Mouse (Mus musculus) Muller cell, postnatal 12 days (primary cell): ENCODE results near the gene Vmn1r56.
"Not testable (repeated sequence)": the region's sequence is repeated elsewhere in the genome, so short reads cannot be mapped to it uniquely, and the experiment has no call there.

Experiments used
- DNase-seq: peaks from one replicate; pipeline ENCODE4 v3.0.0-alpha.2; 2015; ENCODE audit errors: inconsistent ontology term

Vmn1r56 gene

GRCm38 (mm10) chr7:5196647-5197046, at the start of gene Vmn1r56:
Gene Vmn1r56, minus strand, starts transcription at chr7:5196747.
- DNase-seq = not testable (repeated sequence)

GRCm38 (mm10) chr7:5218193-5218592, 21.6 kb upstream of the Vmn1r56 start, which contains the start of gene Vmn1r57:
Gene Vmn1r57, plus strand, starts transcription at chr7:5218493.
- not testable (repeated sequence) for DNase-seq

DNA sequence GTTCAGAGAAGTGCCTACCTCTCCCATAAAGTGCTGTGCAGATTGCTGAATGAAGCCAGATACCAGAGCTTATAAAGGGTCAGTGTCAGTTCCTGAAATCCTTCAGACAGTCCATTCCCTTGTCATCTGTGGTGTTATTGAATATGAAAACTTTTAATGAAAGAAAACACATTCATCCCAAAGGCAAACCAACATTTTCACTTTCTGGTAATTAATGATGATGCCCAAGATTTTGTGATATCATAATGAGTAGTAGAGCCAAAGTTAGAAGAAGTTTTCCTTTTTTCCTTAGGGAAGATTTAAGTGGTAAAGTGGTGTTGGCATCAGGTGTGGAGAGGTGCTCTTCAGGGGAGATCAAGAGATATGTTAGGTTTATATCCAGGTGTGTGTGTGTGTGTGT, 47.0 kb downstream of the Vmn1r56 start, which contains the start of gene Vmn1r55:
Gene Vmn1r55 (minus strand): TSS at position 101 of the 400 bp plus-strand sequence.
- DNase-seq = not testable (repeated sequence)
